Comparison of ENCODE assay signal across 30 mouse cellular contexts in the genomic region with DNA sequence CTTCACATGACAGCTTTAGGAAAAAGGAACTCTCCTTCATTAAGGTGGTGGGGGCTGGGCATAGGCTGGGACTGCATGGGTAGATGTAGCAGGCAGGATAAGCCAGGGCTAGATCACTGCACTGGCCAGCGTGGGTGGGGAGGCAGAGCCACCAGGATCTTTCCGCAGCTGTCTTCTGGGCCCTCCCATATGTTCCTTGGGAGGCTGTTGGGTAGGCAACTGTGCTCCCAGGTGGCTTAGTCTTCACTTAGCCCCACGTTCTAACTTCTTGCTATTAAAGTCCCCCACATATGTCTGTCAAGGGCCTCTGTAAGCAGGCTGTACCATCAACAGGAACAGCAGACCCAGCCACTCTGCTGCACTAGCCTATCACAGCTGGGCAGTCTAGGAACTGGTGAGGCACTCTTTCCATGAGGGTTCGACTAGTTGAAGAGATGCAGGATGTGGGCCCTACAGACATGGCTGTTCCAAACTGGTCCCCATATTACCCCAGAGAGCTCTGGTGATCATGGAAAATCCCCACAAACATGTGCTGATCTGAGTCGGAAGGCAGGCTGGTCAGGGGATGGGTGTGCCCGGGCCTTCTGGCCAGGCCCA. TPM values are rescaled to one million over a fixed set of nuclear protein-coding genes. Genes with fewer than 3 reads are reported as not detected.
DNase-seq lines count a peak whose midpoint lies in the region; ATAC-seq and TF ChIP-seq lines count a peak whose summit lies in the region.
"Had no signal": no experiment of that assay in that cellular context is flagged by ENCODE, and none has a peak within 500 bp of the region (broad histone marks: within the 10 kb centered on the region; RNA-seq: fewer than 3 reads in every experiment).

No protein-coding gene starts in this region.

- no peak for TF ChIP-seq CTCF in left cerebral cortex, adult 2 months (IDR thresholded peaks at IDR 0.05)

- intact Hi-C loops in left cerebral cortex, adult 2 months (cut with DNase I) = no loop called here
- intact Hi-C loops in left cerebral cortex, postnatal 36 days (cut with DNase I) = no loop called here

- H3K36me3 ChIP-seq in heart, embryonic 10.5 days = peaks cover 98% of the 10 kb centered on the region

- WGBS in heart, embryonic 10.5 days = 88% methylated on average over 6 of the region's 6 CpGs

- H3K9me3 ChIP-seq in heart, embryonic 10.5 days = no peaks in the 10 kb centered on the region
- H3K9me3 ChIP-seq: heart, embryonic 13.5 days; intestine, embryonic 15.5 days; liver, embryonic 12.5 days; midbrain, embryonic 12.5 days; neural tube, embryonic 15.5 days had no signal

- peak; percentile 62 for ATAC-seq in inflammation-experienced regulatory T-cells, adult 6 months
- ATAC-seq: forebrain, embryonic 14.5 days; hindbrain, embryonic 16.5 days; intestine, embryonic 15.5 days; liver, embryonic 12.5 days; liver, postnatal 0 days; Patski had no signal

- H3K4me1 ChIP-seq in heart, embryonic 10.5 days = peaks cover 9% of the 10 kb centered on the region
- H3K4me1 ChIP-seq: intestine, embryonic 15.5 days; liver, embryonic 12.5 days; midbrain, embryonic 12.5 days had no signal

- no peak for DNase-seq in left cerebral cortex, adult 2 months (ENCODE audit: extremely low spot score in 1 of 2, low spot score in 2 of 2)
- DNase-seq in left cerebral cortex, postnatal 36 days (ENCODE audit: low spot score in 2 of 2) = no peak
- DNase-seq in right cerebral cortex, postnatal 25 days = peak; percentile 30
- DNase-seq in right cerebral cortex, postnatal 36 days (ENCODE audit: low spot score in 2 of 2) = no peak
- no peak for DNase-seq in heart, embryonic 10.5 days (ENCODE audit: low spot score)
- no peak for DNase-seq in heart, adult 18-20 months
- DNase-seq: adrenal gland, postnatal 10 days; cerebellum, adult 11 months; cerebellum, adult 9-10 months; gastrocnemius, postnatal 36 days; heart, adult 2 months; heart, postnatal 14 days; kidney, adult 2 months; kidney, postnatal 4 days; liver, postnatal 0 days; lung, postnatal 36 days; right cerebral cortex, postnatal 4 days; thymus, adult 18-20 months; thymus, postnatal 25 days had no signal

- peak overlapping the region; percentile 28; the same call in 1 of the 2 replicates for H3K27ac ChIP-seq in left cerebral cortex, adult 2 months
- no peak overlapping the region for H3K27ac ChIP-seq in heart, embryonic 10.5 days
- H3K27ac ChIP-seq: gastrocnemius, adult 2 months; heart, adult 2 months; heart, embryonic 13.5 days; intestine, embryonic 15.5 days; liver, embryonic 12.5 days; midbrain, embryonic 12.5 days; neural tube, embryonic 15.5 days; stomach, postnatal 0 days had no signal

- no peaks in the 10 kb centered on the region for H3K27me3 ChIP-seq in heart, embryonic 10.5 days (ENCODE audit: insufficient read depth, poor library complexity, severe bottlenecking)
- H3K27me3 ChIP-seq: heart, embryonic 13.5 days; intestine, embryonic 15.5 days; liver, embryonic 12.5 days; midbrain, embryonic 12.5 days; neural tube, embryonic 15.5 days; Patski had no signal

- H3K4me3 ChIP-seq in left cerebral cortex, adult 2 months = no peak overlapping the region
- H3K4me3 ChIP-seq in heart, embryonic 10.5 days = no peak overlapping the region
- H3K4me3 ChIP-seq: gastrocnemius, adult 2 months; heart, adult 2 months; heart, embryonic 13.5 days; intestine, embryonic 15.5 days; liver, embryonic 12.5 days; midbrain, embryonic 12.5 days; neural tube, embryonic 15.5 days had no signal

RNA-seq across cellular contexts. Expression of gene Susd2, which starts 6.6 kb away (rescaled TPM):
- 1 to 10 TPM; 8.4 to 8.9 TPM for total RNA-seq in left cerebral cortex, adult 2 months (2021)
- 1 to 10 TPM; 7.8 to 8.3 TPM for total RNA-seq in left cerebral cortex, postnatal 36 days (2021)
- 10 to 100 TPM; 12.4 to 23.2 (median 19.2) TPM for polyA plus RNA-seq in inflammation-experienced regulatory T-cells, adult 6 months (2017; shearing (Covaris generic))
- polyA plus RNA-seq in heart, embryonic 10.5 days (2016; fragmentation: Nextera tagmentation; extraction: Ambion mirVana) = 1.3 and 1.4 TPM in 2 replicates
- 1 to 10 TPM; 1.5 to 1.8 TPM for total RNA-seq in heart, adult 18-20 months (2021)
